Mouse (Mus musculus) ES-E14 (cell line): ENCODE measurements at regions not wholly inside any gene's neighbourhood (a gene's known extent, or its start where the extent isn't known, plus 50 kb on each side); places are given as distances from the start of the nearest gene placed in this dataset.

ENCODE experiments used
- DNase-seq: peaks from one replicate; pipeline ENCODE4 v3.0.0-alpha.2; 2013; ENCODE audit warnings: low read depth, low spot score
- H3K27ac ChIP-seq: 2 replicates; pipeline ENCODE4 v1.5.1; 2012; ENCODE audit warnings: low read depth, mild to moderate bottlenecking, low read length, moderate library complexity, mixed read lengths; ENCODE audit not compliant: poor library complexity, insufficient read depth, severe bottlenecking
- H3K36me3 ChIP-seq: 2 replicates; pipeline ENCODE4 v1.6.1; 2012; ENCODE audit warnings: mild to moderate bottlenecking, low read length, moderate library complexity, mixed read lengths; ENCODE audit not compliant: control insufficient read depth, poor library complexity, insufficient read depth, severe bottlenecking
- H3K4me1 ChIP-seq, 2 experiments: fragments of 150-350 bp in 1 of 2; sonication (generic) in 1 of 2; 2 replicates each; pipeline ENCODE4 v1.6.1; 2012; ENCODE audit warnings: low read length in 2 of 2, mild to moderate bottlenecking in 1 of 2, mixed read lengths in 1 of 2; ENCODE audit not compliant: control insufficient read depth in 2 of 2, insufficient read depth in 2 of 2, poor library complexity in 1 of 2
- H3K4me3 ChIP-seq, 2 experiments: fragments of 150-350 bp in 1 of 2; sonication (generic) in 1 of 2; 2 replicates each; pipeline ENCODE4 v1.5.1; 2012; ENCODE audit warnings: low read length in 2 of 2, low read depth in 1 of 2, mild to moderate bottlenecking in 1 of 2, mixed read lengths in 1 of 2; ENCODE audit not compliant: insufficient read depth in 1 of 2, poor library complexity in 1 of 2, severe bottlenecking in 1 of 2
- H3K9ac ChIP-seq: 2 replicates; pipeline ENCODE4 v1.6.1; 2012; ENCODE audit warnings: low read depth, mild to moderate bottlenecking, low read length, mixed read lengths; ENCODE audit not compliant: poor library complexity, insufficient read depth, severe bottlenecking
- H3K9me3 ChIP-seq: fragments of 150-350 bp; sonication (generic); 2 replicates; pipeline ENCODE4 v1.6.1; 2012; ENCODE audit warnings: low read depth, mild to moderate bottlenecking, low read length; ENCODE audit not compliant: control insufficient read depth, insufficient read depth
- CHD2 ChIP-seq: IDR thresholded peaks from 2 replicates; pipeline ENCODE4 v1.6.1; 2014; ENCODE audit warnings: mild to moderate bottlenecking, low read depth, low read length, inconsistent platforms
- HCFC1 ChIP-seq: IDR thresholded peaks from 2 replicates; pipeline ENCODE4 v1.6.1; 2012; ENCODE audit warnings: low read length, inconsistent platforms, borderline replicate concordance; ENCODE audit not compliant: insufficient read depth
- MAFK ChIP-seq: IDR thresholded peaks from 2 replicates; pipeline ENCODE4 v1.6.1; 2014; ENCODE audit warnings: mild to moderate bottlenecking, low read depth, low read length, inconsistent platforms; ENCODE audit not compliant: insufficient read depth
- ZC3H11A ChIP-seq: IDR thresholded peaks from 2 replicates; pipeline ENCODE4 v1.6.1; 2012; ENCODE audit warnings: low read depth, mild to moderate bottlenecking, inconsistent platforms, low read length, borderline replicate concordance
- ZNF384 ChIP-seq: IDR thresholded peaks from 2 replicates; pipeline ENCODE4 v1.6.1; 2012; ENCODE audit warnings: low read depth, low read length, inconsistent platforms
- in situ Hi-C, 2 experiments: fragments of 600-800 bp; cut with MboI; formaldehyde crosslinking; loops; one replicate each; pipeline ENCODE4 v1.15.1; 2025; ENCODE audit warnings: low sequenced_read_pairs in 2 of 2, inconsistent platforms in 1 of 2; ENCODE audit not compliant: unreplicated experiment in 2 of 2

GRCm38 (mm10) chr14:67582201-67582782 is 1573.3 kb upstream of the Gulo start:
- H3K4me1 ChIP-seq, result no peaks in the 10 kb centered on the region
- no peak overlapping the region; the same call in 1 of the 2 replicates for H3K9ac ChIP-seq
- in situ Hi-C loops, result no loop called here
- no peaks in the 10 kb centered on the region for H3K9me3 ChIP-seq
- TF ChIP-seq HCFC1 (no peak), ZC3H11A (no peak), MAFK (no peak), ZNF384 (no peak), CHD2 (no peak)
- no peaks in the 10 kb centered on the region for H3K36me3 ChIP-seq
- H3K27ac ChIP-seq, result no peak overlapping the region
- H3K4me3 ChIP-seq, result no peak overlapping the region
- no peak for DNase-seq

DNA sequence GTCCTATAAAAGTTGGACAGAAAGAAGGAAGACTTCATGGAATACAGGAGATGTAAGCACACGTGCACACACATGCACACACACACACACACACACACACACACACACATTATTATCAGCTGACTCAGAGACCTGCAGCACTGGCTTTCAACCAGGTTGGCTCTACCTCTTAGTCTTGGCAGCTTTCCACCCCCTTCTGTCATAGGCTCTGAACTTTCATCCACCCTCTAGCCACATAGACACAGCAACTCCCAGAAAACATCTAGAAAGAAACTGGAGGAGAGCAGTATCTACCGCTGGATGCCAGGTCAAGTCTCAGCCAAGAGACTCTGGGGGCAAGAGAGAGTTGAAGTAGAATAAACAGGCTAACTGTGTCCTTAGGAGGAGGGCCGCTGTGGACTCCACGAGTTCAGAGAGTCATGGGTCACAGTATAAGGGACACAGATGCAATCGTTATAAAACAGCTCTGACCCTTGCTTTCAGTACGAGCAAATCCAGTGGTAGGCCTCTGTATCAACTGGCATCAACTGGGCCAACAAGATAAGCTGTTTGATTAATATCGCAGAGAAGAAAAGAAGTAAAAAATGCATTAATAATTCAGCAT is 1565.4 kb upstream of the Gulo start:
- Histone ChIP-seq H3K9me3 (no peaks in the 10 kb centered on the region), H3K27ac (no peak overlapping the region), H3K4me1 (no peaks in the 10 kb centered on the region), H3K4me3 (no peak overlapping the region), H3K36me3 (no peaks in the 10 kb centered on the region), H3K9ac (no peak overlapping the region)
- no peak for TF ChIP-seq ZNF384
- no peak for TF ChIP-seq MAFK
- no peak for TF ChIP-seq ZC3H11A
- no peak for TF ChIP-seq HCFC1
- no peak for TF ChIP-seq CHD2
- DNase-seq, result no peak
- in situ Hi-C loops, result no loop called here

GRCm38 (mm10) chr14:67573451-67573995 is 1564.5 kb upstream of the Gulo start:
- DNase-seq, result no peak
- Histone ChIP-seq H3K9ac (no peak overlapping the region), H3K9me3 (no peaks in the 10 kb centered on the region), H3K4me1 (no peaks in the 10 kb centered on the region), H3K27ac (no peak overlapping the region), H3K4me3 (no peak overlapping the region), H3K36me3 (no peaks in the 10 kb centered on the region)
- TF ChIP-seq ZNF384 (no peak), CHD2 (no peak)
- in situ Hi-C loops, result no loop called here

- TF ChIP-seq ZC3H11A (no peak), MAFK (no peak), ZNF384 (no peak), CHD2 (no peak), HCFC1 (no peak)
- Histone ChIP-seq H3K36me3 (no peaks in the 10 kb centered on the region), H3K9ac (no peak overlapping the region), H3K4me3 (no peak overlapping the region), H3K9me3 (no peaks in the 10 kb centered on the region), H3K27ac (no peak overlapping the region), H3K4me1 (no peaks in the 10 kb centered on the region)
- DNase-seq, result no peak
- in situ Hi-C loops, result no loop called here
Measured at GRCm38 (mm10) chr14:67569744-67570322, 1560.8 kb upstream of the Gulo start.
